Mouse (Mus musculus): ENCODE data around the gene Rad51b.

The Rad51b gene

GRCm38 (mm10) chr12:79798488-79798887 lies 501.4 kb downstream of the Rad51b start:
- DNase-seq (ENCODE audit: low read depth, low spot score): no peak

- no peak for DNase-seq (ENCODE audit: low read depth, low spot score)
Measured at GRCm38 (mm10) chr12:79799370-79799769, 502.3 kb downstream of the Rad51b start.

GRCm38 (mm10) chr12:79803670-79804069 lies 506.6 kb downstream of the Rad51b start:
- no peak for DNase-seq (ENCODE audit: low read depth, low spot score)

- no peak for DNase-seq (ENCODE audit: low read depth, low spot score)
Measured at GRCm38 (mm10) chr12:79804776-79805524, 507.9 kb downstream of the Rad51b start.

- peak; percentile 14 for DNase-seq (ENCODE audit: low read depth, low spot score)
Measured at GRCm38 (mm10) chr12:79806990-79807389, 509.9 kb downstream of the Rad51b start.

GRCm38 (mm10) chr12:79807410-79807847 lies 510.3 kb downstream of the Rad51b start:
- DNase-seq (ENCODE audit: low read depth, low spot score): peak; percentile 22

- DNase-seq (ENCODE audit: low read depth, low spot score): no peak
Measured at GRCm38 (mm10) chr12:79807938-79808401, 510.9 kb downstream of the Rad51b start.

- no peak for DNase-seq (ENCODE audit: low read depth, low spot score)
Measured at GRCm38 (mm10) chr12:79808426-79809398, 511.6 kb downstream of the Rad51b start.

GRCm38 (mm10) chr12:79809518-79809917 lies 512.4 kb downstream of the Rad51b start:
- no peak for DNase-seq (ENCODE audit: low read depth, low spot score)

- DNase-seq (ENCODE audit: low read depth, low spot score): no peak
Measured at GRCm38 (mm10) chr12:79812422-79812821, 515.3 kb downstream of the Rad51b start.

GRCm38 (mm10) chr12:79812838-79813563 lies 515.9 kb downstream of the Rad51b start:
- DNase-seq (ENCODE audit: low read depth, low spot score): no peak

- no peak for DNase-seq (ENCODE audit: low read depth, low spot score)
Measured at GRCm38 (mm10) chr12:79813566-79814305, 516.7 kb downstream of the Rad51b start.

- no peak for DNase-seq (ENCODE audit: low read depth, low spot score)
Measured at GRCm38 (mm10) chr12:79814312-79815091, 517.4 kb downstream of the Rad51b start.

GRCm38 (mm10) chr12:79816241-79816640 lies 519.2 kb downstream of the Rad51b start:
- no peak for DNase-seq (ENCODE audit: low read depth, low spot score)

- no peak for DNase-seq (ENCODE audit: low read depth, low spot score)
Measured at GRCm38 (mm10) chr12:79820228-79820958, 523.3 kb downstream of the Rad51b start.

GRCm38 (mm10) chr12:79821901-79822300 lies 524.8 kb downstream of the Rad51b start:
- no peak for DNase-seq (ENCODE audit: low read depth, low spot score)

GRCm38 (mm10) chr12:79822401-79822800 lies 525.3 kb downstream of the Rad51b start:
- no peak for DNase-seq (ENCODE audit: low read depth, low spot score)

- no peak for DNase-seq (ENCODE audit: low read depth, low spot score)
Measured at GRCm38 (mm10) chr12:79825922-79826321, 528.8 kb downstream of the Rad51b start.

GRCm38 (mm10) chr12:79827233-79827692 lies 530.2 kb downstream of the Rad51b start:
- no peak for DNase-seq (ENCODE audit: low read depth, low spot score)
